Mouse (Mus musculus): Measurements from ENCODE around the gene Nsg1.

GRCm38 (mm10) chr5:38205303-38205726 is 45.6 kb upstream of the Nsg1 start:
- TF ChIP-seq CTCF (conservative IDR thresholded peaks at IDR 0.05; ENCODE audit: insufficient read depth, insufficient read length, low read depth, low read length) (no peak), POLR2A (IDR thresholded peaks at IDR 0.05; ENCODE audit: low read depth, low read length) (no peak)

Measured in kidney, adult 2 months (tissue).